In genomic region chr7:79715187-79715981, GRCm38 (mm10) we compare ENCODE assay signal across 8 mouse cellular contexts. TPM values are rescaled to one million over a fixed set of nuclear protein-coding genes. Genes with fewer than 3 reads are reported as not detected.
DNase-seq lines count a peak whose midpoint lies in the region; ATAC-seq and TF ChIP-seq lines count a peak whose summit lies in the region.

Kif7 (minus strand) TSS chr7:79715720.

- H3K4me3 ChIP-seq in layer of hippocampus, adult 2 months, result peak within 1 kb of the TSS; percentile 69
- H3K4me3 ChIP-seq in bone marrow, adult 2 months (replicated peaks; ENCODE audit: control insufficient read depth, low read depth, low read length), result peak within 1 kb of the TSS; percentile 44
- H3K4me3 ChIP-seq in hindbrain, embryonic 13.5 days, result peak within 1 kb of the TSS; percentile 61
- H3K4me3 ChIP-seq in limb, embryonic 13.5 days, result peak within 1 kb of the TSS; percentile 62
- peak within 1 kb of the TSS; percentile 60 for H3K4me3 ChIP-seq in midbrain, embryonic 13.5 days (replicated peaks)
- peak within 1 kb of the TSS; percentile 74 for H3K4me3 ChIP-seq in stomach, embryonic 15.5 days (replicated peaks)

- no peak for TF ChIP-seq POLR2A in bone marrow, adult 2 months (IDR thresholded peaks at IDR 0.05; ENCODE audit: borderline replicate concordance, control insufficient read depth, low read depth, low read length)

- H3K4me2 ChIP-seq in hindbrain, embryonic 13.5 days, result peak within 1 kb of the TSS; percentile 92
- H3K4me2 ChIP-seq in limb, embryonic 13.5 days (replicated peaks), result peak within 1 kb of the TSS; percentile 82
- peak within 1 kb of the TSS; percentile 92 for H3K4me2 ChIP-seq in midbrain, embryonic 13.5 days (replicated peaks)
- peak within 1 kb of the TSS; percentile 90 for H3K4me2 ChIP-seq in stomach, embryonic 15.5 days

- DNase-seq in layer of hippocampus, adult 2 months (ENCODE audit: low spot score in 2 of 2), result peak in 1 of 2 experiments; percentile 56
- DNase-seq in layer of hippocampus, adult 11-12 months (ENCODE audit: low spot score), result no peak
- peak; percentile 88 for DNase-seq in forelimb bud, embryonic 11.5 days (ENCODE audit: low read depth, low spot score)

- H3K36me3 ChIP-seq in hindbrain, embryonic 13.5 days, result no peaks in the 10 kb centered on the region
- H3K36me3 ChIP-seq in limb, embryonic 13.5 days, result peaks cover 9% of the 10 kb centered on the region
- no peaks in the 10 kb centered on the region for H3K36me3 ChIP-seq in midbrain, embryonic 13.5 days
- H3K36me3 ChIP-seq in stomach, embryonic 15.5 days, result no peaks in the 10 kb centered on the region

- H3K9ac ChIP-seq in hindbrain, embryonic 13.5 days, result peak within 1 kb of the TSS; percentile 74
- H3K9ac ChIP-seq in limb, embryonic 13.5 days, result peak within 1 kb of the TSS; percentile 78
- peak within 1 kb of the TSS; percentile 70 for H3K9ac ChIP-seq in midbrain, embryonic 13.5 days (replicated peaks)
- H3K9ac ChIP-seq in stomach, embryonic 15.5 days, result peak within 1 kb of the TSS; percentile 69

- peak within 1 kb of the TSS; percentile 46; the same call in 1 of the 2 replicates for H3K27ac ChIP-seq in layer of hippocampus, adult 2 months
- no peak within 1 kb of the TSS for H3K27ac ChIP-seq in bone marrow, adult 2 months (ENCODE audit: control insufficient read depth, insufficient read depth, low read depth, low read length, poor library complexity)
- no peak within 1 kb of the TSS for H3K27ac ChIP-seq in hindbrain, embryonic 13.5 days
- peak within 1 kb of the TSS; percentile 61; the same call in 1 of the 2 replicates for H3K27ac ChIP-seq in limb, embryonic 13.5 days
- peak within 1 kb of the TSS; percentile 4; the same call in 1 of the 2 replicates for H3K27ac ChIP-seq in midbrain, embryonic 13.5 days
- peak within 1 kb of the TSS; percentile 27; the same call in 1 of the 2 replicates for H3K27ac ChIP-seq in stomach, embryonic 15.5 days

- no peaks in the 10 kb centered on the region; the same call in 1 of the 2 replicates for H3K4me1 ChIP-seq in bone marrow, adult 2 months (ENCODE audit: control insufficient read depth, insufficient read depth, low read length)
- H3K4me1 ChIP-seq in hindbrain, embryonic 13.5 days (replicated peaks), result peaks cover 27% of the 10 kb centered on the region
- H3K4me1 ChIP-seq in limb, embryonic 13.5 days, result peaks cover 12% of the 10 kb centered on the region
- peaks cover 26% of the 10 kb centered on the region for H3K4me1 ChIP-seq in midbrain, embryonic 13.5 days (replicated peaks)
- H3K4me1 ChIP-seq in stomach, embryonic 15.5 days, result peaks cover 7% of the 10 kb centered on the region; the same call in 1 of the 2 replicates

- 1% methylated on average over 54 of the region's 55 CpGs for WGBS in bone marrow, adult 2 months
- under 1% methylated on average over 42 of the region's 55 CpGs for WGBS in hindbrain, embryonic 13.5 days
- 2% methylated on average over 49 of the region's 55 CpGs for WGBS in limb, embryonic 13.5 days
- under 1% methylated on average over 53 of the region's 55 CpGs for WGBS in midbrain, embryonic 13.5 days
- under 1% methylated on average over 52 of the region's 55 CpGs for WGBS in stomach, embryonic 15.5 days

- H3K27me3 ChIP-seq in hindbrain, embryonic 13.5 days, result peaks cover 35% of the 10 kb centered on the region; the same call in 1 of the 2 replicates
- H3K27me3 ChIP-seq in limb, embryonic 13.5 days, result peaks cover 23% of the 10 kb centered on the region
- peaks cover 18% of the 10 kb centered on the region; the same call in 1 of the 2 replicates for H3K27me3 ChIP-seq in midbrain, embryonic 13.5 days
- H3K27me3 ChIP-seq in stomach, embryonic 15.5 days (replicated peaks), result no peaks in the 10 kb centered on the region; the same call in none of the 2 replicates

- no peak for TF ChIP-seq CTCF in layer of hippocampus, adult 2 months (conservative IDR thresholded peaks at IDR 0.05)
- TF ChIP-seq CTCF in bone marrow, adult 2 months (IDR thresholded peaks at IDR 0.05; ENCODE audit: control insufficient read depth, insufficient read depth, low read length), result no peak

- ATAC-seq in hindbrain, embryonic 13.5 days (ENCODE audit: low FRiP score), result peak; percentile 86
- peak; percentile 95 for ATAC-seq in limb, embryonic 13.5 days (ENCODE audit: low FRiP score, low read depth)
- ATAC-seq in midbrain, embryonic 13.5 days, result peak; percentile 88
- ATAC-seq in stomach, embryonic 15.5 days (ENCODE audit: insufficient read depth, low FRiP score, low read depth), result peak; percentile 94

- H3K9me3 ChIP-seq in hindbrain, embryonic 13.5 days, result no peaks in the 10 kb centered on the region
- no peaks in the 10 kb centered on the region for H3K9me3 ChIP-seq in limb, embryonic 13.5 days
- H3K9me3 ChIP-seq in midbrain, embryonic 13.5 days, result no peaks in the 10 kb centered on the region
- H3K9me3 ChIP-seq in stomach, embryonic 15.5 days, result no peaks in the 10 kb centered on the region

RNA-seq across cellular contexts. Expression of gene Kif7, which starts in this region (rescaled TPM):
- 1 to 10 TPM; 2.0 to 2.4 TPM for total RNA-seq in layer of hippocampus, adult 2 months (2021)
- 0.29 and 1.00 TPM in 2 replicates for polyA plus RNA-seq in bone marrow, adult 2 months (2011; ENCODE audit: insufficient read depth, insufficient read length, low replicate concordance, missing spikeins)
- 1.7 and 2.2 TPM in 2 replicates for polyA plus RNA-seq in hindbrain, embryonic 13.5 days (2015; fragmentation: Nextera tagmentation; extraction: Ambion mirVana)
- polyA plus RNA-seq in limb, embryonic 13.5 days (2015; fragmentation: Nextera tagmentation; extraction: Ambion mirVana), result 6.5 and 6.9 TPM in 2 replicates
- 2.2 and 3.0 TPM in 2 replicates for polyA plus RNA-seq in midbrain, embryonic 13.5 days (2015; fragmentation: Nextera tagmentation; extraction: Ambion mirVana)
- polyA plus RNA-seq in stomach, embryonic 15.5 days (2015; fragmentation: Nextera tagmentation; extraction: Ambion mirVana), result 3.5 and 4.0 TPM in 2 replicates

Comparison
In these comparisons a context has a peak if more than half of its experiments do, and no peak if none do; other contexts are left out.
1. H3K27ac ChIP-seq: peak in layer of hippocampus, adult 2 months (single experiment), limb, embryonic 13.5 days (single experiment), midbrain, embryonic 13.5 days (single experiment) and stomach, embryonic 15.5 days (single experiment); none in bone marrow, adult 2 months (single experiment) and hindbrain, embryonic 13.5 days (single experiment).
2. Peak in every context shown above with its lines, with median percentiles within 50 percentile points of each other: H3K4me3 ChIP-seq, ATAC-seq, H3K4me2 ChIP-seq and H3K9ac ChIP-seq.